Mouse (Mus musculus): ENCODE data around the gene Inpp4b. TPM values are rescaled to one million over a fixed set of nuclear protein-coding genes. Genes with fewer than 3 reads are reported as not detected.
"Not testable (repeated sequence)": the region's sequence is repeated elsewhere in the genome, so short reads cannot be mapped to it uniquely, and the experiment has no call there.

Inpp4b gene
- total RNA-seq, 2 experiments from 2014 or later = 55.4 to 58.2 TPM

DNA sequence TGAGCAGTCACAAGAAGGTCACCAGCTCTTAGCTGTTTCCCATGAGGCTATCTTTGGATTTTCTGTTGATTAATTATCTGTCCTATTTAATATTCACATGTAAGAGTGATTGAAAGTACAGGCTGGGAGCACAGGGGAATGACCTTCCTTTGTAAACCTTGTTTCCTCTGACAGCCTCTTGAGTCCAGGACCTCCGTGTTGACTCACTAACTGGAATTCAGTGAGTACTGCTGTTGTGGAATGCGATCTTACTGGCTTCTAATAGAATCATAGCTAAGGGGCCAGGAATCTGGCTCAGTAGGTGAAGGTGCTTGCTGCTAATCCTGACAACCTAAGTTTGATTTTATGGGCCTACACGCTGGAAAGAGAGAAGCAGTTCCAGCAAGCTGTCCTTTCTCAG lies 523.3 kb downstream of the Inpp4b start:
- intact Hi-C loops (cut with DNase I) = no loop called here
- peak in 1 of 2 experiments; percentile 21 for DNase-seq

DNA sequence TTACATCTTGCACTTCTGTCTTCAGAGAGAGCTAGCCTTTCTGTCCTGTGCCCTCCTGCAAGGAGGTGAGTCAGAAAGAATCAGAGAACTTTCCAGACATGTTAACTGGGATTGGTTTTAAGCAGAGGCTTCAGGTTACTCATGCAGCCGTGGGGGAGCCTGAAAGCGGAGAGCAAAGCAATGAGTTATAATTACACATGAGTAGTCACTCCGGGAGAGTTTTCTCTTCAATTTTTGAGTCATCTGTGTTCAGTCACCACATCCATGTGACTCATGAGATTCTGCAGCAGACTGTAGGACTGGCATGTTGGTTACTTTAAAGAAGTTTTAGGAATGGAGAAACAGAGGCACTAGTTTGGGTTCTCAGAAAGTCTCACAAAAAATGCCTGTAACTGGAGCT lies 524.7 kb downstream of the Inpp4b start:
- no peak for DNase-seq
- intact Hi-C loops (cut with DNase I) = no loop called here

DNA sequence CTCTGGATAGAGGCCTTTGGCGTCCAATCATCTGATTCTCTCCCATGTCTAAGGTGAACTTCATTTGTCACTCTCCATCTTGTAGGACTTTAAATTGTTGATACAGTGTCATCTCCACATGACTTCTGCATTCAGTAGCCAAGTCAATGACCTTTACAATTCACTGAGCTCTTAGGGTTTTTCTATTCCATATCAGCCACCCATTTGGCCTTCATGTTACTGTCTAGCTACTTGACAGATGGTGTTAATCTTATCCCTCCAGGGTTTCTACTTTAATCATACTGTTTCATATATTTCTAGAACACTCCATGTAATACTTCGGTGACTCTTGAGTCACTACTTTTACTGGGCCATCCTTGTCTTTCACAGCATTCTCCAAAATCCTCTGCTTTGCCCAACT lies 528.1 kb downstream of the Inpp4b start:
- no peak for DNase-seq
- intact Hi-C loops (cut with DNase I) = no loop called here

DNA sequence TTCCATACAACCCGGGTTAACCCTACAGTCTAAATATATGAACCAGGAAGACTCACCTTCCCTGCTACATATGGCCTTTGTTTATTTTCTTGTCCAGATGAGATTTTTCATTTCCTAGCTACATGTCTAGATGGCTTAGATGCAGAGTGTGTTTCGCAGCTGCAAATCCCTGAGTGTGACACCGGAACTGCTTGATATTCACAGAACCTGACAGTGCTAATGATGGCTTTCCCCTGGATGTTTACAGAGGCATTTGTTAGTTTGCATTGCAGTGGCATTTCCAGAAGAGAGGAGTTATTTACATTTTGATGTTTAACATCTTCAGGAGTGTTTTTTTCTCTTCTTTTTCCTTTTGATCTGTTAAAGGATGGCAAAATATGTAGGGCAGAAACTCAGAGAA lies 537.7 kb downstream of the Inpp4b start:
- DNase-seq = no peak
- intact Hi-C loops (cut with DNase I) = no loop called here

DNA sequence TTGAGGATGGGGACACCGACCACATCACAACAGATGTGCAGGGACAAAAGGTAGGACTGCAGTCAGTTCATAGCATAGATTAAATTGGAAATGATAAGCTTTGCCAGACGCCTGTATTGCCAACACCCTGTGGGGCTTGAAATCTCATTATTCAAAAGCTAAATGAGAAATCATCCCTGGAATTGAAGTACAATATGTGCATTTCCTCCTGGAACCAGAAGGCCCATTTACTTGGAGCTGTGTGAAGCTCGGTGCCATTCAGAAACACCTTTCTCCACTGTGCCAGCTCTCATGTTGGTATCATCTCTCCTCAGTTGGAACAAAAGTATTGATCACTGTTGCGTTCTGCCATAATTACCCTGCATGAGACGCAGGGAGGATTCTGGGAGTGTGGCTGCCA lies 541.8 kb downstream of the Inpp4b start:
- DNase-seq = no peak
- intact Hi-C loops (cut with DNase I) = no loop called here

DNA sequence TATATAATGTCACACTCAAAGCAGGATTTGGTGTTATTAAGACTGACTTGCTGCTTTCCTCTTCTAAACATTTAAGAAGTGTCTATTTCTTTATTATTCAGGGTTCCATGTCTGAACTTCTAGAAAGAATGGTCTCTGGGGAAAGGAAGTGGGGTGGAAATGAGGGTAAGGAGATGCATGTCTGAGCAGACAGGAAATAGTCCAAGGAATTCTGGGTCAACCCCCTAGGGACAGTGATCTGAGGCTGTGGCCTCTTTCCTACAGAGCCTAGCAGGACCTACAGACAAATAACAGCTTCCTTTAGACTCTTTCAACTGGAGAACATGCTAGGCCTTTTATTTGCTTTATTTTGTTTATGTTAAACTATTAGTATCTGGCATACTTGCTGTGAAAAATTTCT lies 546.5 kb downstream of the Inpp4b start:
- intact Hi-C loops (cut with DNase I) = no loop called here

DNA sequence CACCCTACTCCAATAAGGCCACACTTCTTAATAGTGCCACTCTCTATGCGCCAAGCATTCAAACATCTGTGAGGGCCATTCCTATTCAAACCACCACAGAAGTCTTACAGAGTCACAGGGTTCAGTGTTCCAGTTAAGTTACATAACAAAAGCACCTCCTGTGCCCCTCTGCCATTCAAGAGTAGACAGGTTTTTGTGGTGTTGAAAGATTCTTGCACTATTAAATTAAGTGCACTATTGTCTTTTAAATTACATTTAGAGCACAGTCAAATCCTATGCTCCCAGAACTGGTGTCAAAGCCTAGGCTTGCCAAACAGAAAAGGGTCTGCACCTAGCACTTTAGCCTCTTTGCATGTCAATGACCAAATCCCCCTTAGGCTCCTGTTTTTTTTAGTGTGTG lies 550.9 kb downstream of the Inpp4b start:
- intact Hi-C loops (cut with DNase I) = no loop called here
- DNase-seq = no peak

More for the DNA sequence above, 546.5 kb downstream of the Inpp4b start:
- DNase-seq = peak; percentile 7 to 22

DNA sequence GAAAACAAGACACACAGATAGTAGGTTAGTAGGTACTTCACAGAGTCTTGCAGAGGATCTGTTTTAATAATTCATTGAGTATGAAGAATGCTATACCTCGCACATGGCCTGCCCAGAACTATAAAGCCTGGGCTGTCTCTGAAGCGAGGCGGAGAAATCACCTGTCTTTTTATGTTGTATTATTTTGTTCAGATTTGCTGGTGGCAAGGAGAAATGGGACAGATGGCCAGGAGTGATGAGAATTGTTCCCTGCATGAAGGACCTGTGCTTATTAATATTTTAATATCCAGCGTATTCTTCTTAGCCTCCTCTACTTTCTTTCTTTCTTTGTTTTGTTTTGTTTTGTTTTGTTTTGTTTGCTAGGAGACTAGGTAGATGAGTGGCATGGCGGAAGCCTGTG lies 604.5 kb downstream of the Inpp4b start:
- intact Hi-C loops (cut with DNase I) = no loop called here
- no peak for DNase-seq

DNA sequence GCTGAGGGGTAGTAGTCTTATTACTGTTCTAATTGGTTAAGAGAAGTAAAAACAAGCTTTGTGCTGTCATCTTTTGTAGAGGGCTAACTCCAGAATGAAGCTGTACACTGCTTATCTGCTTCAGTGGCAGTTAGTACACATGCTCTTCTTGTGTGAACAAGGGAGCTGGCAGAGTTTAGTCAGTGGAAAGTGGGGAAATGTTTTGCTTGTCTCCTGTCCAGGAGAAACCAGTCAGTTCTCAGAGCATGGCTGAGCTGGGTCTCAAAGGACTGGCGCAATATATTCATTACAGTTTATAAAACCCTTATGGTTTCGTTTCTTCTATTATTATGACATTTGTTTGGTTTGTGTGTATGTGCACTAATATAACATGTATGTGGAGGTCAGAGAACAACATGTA lies 610.7 kb downstream of the Inpp4b start:
- intact Hi-C loops (cut with DNase I) = no loop called here
- DNase-seq = no peak

DNA sequence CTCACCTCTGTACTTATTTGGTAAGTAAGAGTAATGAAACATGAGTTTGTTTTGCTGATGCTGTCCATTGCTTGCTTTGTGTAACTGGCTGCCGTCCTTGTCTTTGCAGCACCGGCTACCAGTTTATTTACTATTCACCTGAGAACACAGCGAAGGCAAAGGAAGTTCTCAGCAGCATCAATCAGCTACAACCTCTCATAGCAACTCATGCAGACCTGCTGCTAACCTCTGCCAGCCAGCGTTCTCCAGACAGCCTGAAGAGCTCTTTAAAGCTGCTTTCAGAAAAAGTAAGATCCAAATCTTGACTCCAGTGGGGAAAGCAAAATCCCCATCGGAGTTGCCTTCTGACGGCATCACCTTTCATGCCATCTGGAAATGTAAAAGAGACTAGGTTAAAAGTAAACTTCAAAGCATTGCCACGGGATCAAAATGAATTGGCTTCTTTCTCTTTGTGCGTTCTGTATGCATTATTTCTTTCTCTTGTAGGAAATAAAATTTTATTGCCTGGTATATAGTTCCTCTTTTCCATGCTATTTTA lies 642.8 kb downstream of the Inpp4b start:
- intact Hi-C loops (cut with DNase I) = no loop called here
- DNase-seq = no peak

DNA sequence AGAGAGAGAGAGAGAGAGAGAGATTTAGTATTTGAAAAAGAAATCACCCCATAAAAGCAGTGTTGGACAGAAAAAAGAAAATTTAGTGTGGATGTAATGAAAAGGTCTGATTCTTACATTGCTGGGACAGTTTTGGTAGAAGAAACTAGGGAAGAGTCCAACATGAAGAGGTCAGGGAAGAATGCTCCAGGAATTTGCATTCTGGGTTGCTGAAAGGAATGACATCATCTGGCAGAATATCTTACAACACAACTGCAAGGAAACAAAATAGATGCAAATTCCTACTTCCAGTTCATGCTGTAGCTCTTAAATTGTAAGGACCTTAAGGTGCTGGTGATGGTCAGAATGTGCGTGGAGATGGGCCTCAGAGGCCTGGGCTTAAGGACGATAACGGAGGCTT lies 650.6 kb downstream of the Inpp4b start:
- intact Hi-C loops (cut with DNase I) = no loop called here
- no peak for DNase-seq

DNA sequence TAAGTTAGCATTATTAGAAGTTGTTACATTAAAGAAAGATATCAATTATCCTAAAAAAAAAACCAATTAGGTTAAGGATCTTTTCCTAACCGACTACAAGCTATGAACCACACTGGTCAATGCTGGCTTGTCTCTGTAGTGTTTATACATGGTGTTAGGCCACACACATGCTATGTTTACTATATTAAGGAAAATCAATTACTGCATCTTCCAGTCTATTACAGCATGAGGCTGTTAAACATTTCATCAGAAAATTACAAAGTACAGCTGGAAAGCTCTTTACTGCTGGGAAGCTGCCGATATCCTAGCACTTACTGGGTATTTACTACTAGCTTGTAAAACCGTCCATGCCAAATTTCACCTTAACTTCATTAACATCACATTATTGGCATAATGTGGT lies 653.9 kb downstream of the Inpp4b start:
- intact Hi-C loops (cut with DNase I) = no loop called here

DNA sequence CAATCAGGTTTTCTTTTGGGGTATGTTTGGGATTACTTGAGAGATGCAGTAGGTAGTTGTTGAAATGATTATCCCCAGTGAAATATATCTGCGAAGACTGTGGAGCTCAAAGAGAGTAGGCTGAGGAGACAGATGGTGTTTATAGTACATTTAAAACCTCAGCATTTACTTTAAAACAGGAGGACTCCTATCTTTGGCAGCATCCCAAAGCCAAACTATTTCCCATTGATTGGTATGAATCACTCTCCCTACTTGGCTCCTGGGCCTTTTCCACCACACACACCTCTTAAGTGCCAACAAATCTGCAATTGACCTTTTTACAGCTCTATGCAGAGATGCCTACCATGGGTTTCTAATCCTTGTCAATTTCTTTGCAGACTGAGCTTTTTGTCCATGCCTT lies 654.5 kb downstream of the Inpp4b start:
- intact Hi-C loops (cut with DNase I) = no loop called here
- no peak for DNase-seq

More for the DNA sequence above, 653.9 kb downstream of the Inpp4b start:
- DNase-seq = no peak

DNA sequence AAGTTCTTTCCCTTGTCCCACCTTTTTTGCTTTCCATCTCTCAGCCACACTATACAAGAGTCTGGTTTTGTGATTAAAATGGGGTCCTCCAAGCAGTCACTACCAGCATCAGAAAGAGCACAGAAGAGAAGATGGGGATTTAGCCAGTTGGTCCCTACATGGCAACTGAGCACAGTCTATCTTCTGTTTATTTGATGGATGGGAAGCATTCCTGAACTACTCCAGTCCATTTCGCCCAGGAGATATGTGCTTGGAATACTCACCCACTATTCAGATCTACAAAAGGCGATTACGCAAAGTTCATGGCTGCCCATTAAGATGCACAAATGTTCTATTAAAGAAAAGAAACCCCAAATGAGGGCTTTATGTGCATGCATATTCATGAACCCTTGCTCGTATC lies 661.8 kb downstream of the Inpp4b start:
- intact Hi-C loops (cut with DNase I) = no loop called here
- no peak for DNase-seq

DNA sequence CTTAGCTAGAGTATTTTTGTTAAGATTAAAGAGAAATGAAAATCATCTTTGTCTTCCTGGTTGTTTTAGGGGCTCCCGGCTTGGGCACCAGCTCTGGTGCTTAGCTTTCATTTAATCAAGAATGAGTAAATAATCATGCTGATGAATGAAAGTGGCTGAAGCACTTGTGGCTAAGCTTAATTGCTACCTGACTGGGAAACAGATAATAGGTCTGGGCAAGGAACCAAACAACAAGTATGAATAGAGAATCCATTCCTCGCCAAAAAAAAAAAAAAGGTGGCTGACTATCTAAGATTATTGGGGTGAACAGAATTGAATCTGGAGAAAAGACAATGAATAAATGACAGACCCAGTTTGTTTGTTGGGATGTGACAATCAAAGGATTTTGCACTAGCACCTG lies 663.1 kb downstream of the Inpp4b start:
- intact Hi-C loops (cut with DNase I) = no loop called here
- no peak for DNase-seq

DNA sequence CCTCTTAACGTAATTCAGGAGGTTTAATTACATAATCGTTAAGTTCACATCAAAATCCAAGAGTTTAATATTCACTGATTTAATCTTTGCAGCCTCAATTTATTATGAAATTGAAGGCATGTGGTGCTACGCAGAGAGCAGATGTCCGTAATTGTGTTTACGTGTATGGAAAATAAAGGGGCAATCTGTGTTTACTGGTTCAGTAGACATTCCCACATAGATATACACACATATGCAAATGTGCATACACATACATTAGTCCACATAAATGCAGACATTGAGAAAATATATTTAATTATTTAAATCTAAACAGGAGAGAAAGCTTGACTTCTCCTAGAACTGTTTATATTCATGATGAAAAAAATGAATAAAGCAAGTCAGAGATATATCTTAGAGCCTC lies 675.4 kb downstream of the Inpp4b start:
- DNase-seq = no peak
- intact Hi-C loops (cut with DNase I) = no loop called here

DNA sequence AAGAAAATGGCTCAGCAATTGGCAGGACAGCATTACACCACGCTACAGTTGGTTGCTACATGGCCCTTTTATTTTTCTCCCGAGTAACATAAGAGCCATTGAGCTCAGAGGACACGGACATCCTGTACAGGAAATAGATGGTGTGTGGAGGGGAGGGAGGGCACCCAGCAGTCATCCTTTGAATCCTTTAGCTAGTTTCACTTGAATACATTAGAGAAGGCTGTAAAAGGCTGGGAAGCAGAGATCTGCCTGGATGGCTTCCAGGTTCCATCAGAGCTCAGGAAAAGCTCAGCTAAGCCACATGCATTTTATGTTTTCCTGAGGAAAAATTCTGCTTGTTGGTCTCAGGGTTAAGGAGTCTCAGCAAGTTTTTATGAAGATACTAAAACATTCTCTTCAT lies 685.0 kb downstream of the Inpp4b start:
- intact Hi-C loops (cut with DNase I) = loop anchor here (5.0 to 10.0 kb wide), 3 partner anchors 213 to 683 kb away; partner anchors contain the start of gene Inpp4b
- peak; percentile 5 to 7 for DNase-seq

DNA sequence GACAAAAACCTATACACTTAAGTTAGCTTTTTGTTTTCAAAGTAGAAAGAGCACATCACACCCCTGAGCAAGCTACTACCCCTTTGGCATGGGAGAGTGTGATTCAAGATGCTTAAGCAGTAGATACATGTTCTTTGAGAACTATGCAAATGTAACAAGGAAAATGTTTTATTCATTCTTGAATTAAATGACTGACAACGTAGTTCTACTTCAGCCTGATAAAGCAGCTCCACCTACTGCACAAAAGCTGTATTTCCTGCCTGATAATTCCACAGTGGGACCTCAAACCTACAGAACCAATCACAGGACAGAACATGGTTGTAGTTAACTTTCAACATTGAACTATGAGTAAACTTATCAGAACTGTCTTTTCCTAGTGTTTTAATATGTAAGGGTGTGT lies 686.5 kb downstream of the Inpp4b start:
- intact Hi-C loops (cut with DNase I) = loop anchor here (5.0 to 10.0 kb wide), 3 partner anchors 214 to 684 kb away; partner anchors contain the start of gene Inpp4b
- DNase-seq = peak in 1 of 2 experiments; percentile 43

DNA sequence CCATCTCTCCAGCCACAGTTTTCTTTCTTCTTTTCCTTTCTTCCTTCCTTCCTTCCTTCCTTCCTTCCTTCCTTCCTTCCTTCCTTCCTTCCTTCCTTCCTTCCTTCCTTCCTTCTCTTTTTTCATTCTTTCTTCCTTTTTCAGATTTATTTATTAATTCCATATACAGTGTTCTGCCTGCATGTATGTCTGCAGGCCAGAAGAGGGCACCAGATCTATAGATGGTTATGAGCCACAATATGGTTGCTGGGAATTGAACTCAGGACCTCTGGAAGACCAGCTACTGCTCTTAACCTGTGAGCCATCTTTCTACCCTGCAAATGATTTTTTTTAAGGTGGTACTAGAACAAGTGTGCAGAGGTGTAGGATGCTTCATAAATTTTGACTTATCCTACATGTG lies 689.7 kb downstream of the Inpp4b start:
- intact Hi-C loops (cut with DNase I); DNase-seq: not testable (repeated sequence)

DNA sequence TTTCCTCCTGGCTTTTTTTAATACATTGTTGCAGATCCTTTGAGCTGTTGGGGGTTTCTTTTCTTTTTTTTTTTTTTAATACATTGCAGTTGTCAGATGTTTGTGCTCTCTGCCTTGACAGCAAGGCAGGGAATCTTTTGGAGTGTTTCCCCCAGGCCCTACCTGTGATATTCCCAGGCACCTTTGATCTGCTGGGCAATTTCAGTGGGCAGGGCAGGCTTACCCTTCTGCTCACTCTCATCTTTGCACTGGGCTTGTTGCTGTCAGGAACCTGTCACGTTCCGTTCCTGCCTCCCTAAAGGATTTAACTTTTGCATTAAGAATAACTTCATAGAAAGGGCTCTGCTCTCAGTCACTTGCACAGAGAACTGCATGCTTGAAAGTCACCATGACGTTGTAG lies 711.7 kb downstream of the Inpp4b start:
- intact Hi-C loops (cut with DNase I) = no loop called here
- DNase-seq = no peak

DNA sequence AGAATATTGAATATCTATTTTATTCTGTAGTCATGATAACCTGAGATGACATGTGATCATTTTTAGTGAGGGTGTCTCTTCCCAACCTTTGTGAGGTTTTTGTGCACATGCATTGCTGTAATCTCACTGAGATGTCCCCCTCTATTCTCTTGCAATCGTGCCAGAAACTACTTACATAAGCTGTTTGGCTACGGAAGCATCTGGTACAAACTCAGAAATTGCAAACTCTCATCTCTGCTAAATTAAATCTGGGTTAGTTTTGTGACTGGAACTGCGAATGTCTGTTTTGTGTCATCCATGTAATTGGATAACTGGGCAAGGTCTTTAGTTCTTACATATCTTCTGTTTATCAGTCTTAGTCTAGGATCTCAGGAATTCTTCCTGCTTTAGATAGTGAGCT lies 725.3 kb downstream of the Inpp4b start:
- intact Hi-C loops (cut with DNase I) = no loop called here
- no peak for DNase-seq

DNA sequence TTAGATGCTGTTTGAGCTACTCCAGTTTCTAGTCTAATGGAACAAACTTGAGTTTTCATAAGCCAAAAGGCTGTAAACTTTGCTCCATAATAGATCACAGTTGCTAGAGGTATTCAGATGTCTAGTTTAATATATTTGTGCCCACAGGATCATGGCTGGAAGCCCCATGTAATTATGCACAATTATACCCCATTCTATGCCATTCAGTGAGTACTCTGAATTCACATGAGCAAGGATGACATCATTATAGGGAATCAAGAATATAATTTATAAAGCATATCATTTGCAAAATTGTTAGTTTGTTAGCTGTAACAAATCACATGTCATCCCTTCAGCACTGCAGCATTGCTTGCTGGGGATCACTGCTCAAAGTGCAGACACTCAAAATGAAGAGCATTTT lies 736.9 kb downstream of the Inpp4b start:
- no peak for DNase-seq

DNA sequence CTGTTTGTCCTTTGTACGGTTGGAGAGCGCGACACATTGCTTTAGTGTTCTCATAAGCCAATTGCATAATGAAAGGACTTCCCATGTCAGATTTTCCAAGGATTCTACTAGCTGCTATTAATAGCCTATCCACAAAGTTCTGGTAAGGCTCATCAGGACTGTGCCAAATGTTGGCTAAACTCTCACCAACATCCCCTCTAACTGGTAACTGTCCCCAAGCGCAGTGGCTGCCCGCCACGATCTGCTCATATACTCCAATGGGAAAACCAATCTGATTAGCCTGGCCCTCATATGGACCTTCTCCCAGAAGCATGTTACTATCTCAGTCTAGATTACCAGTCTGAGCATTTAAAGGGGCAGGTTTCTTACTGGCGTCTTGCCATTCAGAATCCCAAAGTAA lies 744.3 kb downstream of the Inpp4b start:
- DNase-seq; intact Hi-C loops (cut with DNase I): not testable (repeated sequence)

More for the DNA sequence above, 736.9 kb downstream of the Inpp4b start:
- intact Hi-C loops (cut with DNase I) = no loop called here
